Mouse (Mus musculus) left cerebral cortex, postnatal 10 days (tissue): ENCODE results near the gene Emx1. TPM values are rescaled to one million over a fixed set of nuclear protein-coding genes. Genes with fewer than 3 reads are reported as not detected.

Experiments used
- total RNA-seq, 2 experiments: library from RNA; stranded (reverse); gene quantifications; 2 replicates each; pipeline ENCODE4 v1.2.3; 2021

Emx1 gene
- total RNA-seq, 2 experiments from 2014 or later, result 40.6 to 46.0 TPM

Other genes with a start within 250 kb of the Emx1 start
- gene Exoc6b, start 117.9 kb upstream of the Emx1 start, total RNA-seq, result 10 to 100 TPM; 67.1 to 68.0 TPM
- gene Spr, start 49.7 kb upstream of the Emx1 start, total RNA-seq, result 10 to 100 TPM; 39.0 to 41.6 TPM
- 100 to 1,000 TPM; 136 to 141 TPM for gene Sfxn5, start 146.0 kb downstream of the Emx1 start, total RNA-seq
- 10 to 100 TPM; 56.9 to 57.5 TPM for gene Rab11fip5, start 187.2 kb downstream of the Emx1 start, total RNA-seq
- gene Noto, start 236.4 kb downstream of the Emx1 start, total RNA-seq, result not detected
- 10 to 100 TPM; 45.7 to 47.7 TPM for gene Smyd5, start 244.6 kb downstream of the Emx1 start, total RNA-seq